Mouse (Mus musculus) embryonic fibroblast, embryonic 13.5 days (primary cell): ENCODE measurements around the gene Ager.

Experiments
- CTCF ChIP-seq: IDR thresholded peaks from 2 replicates; pipeline ENCODE4 v1.5.1; 2011; ENCODE audit warnings: mild to moderate bottlenecking, control low read depth, low read length, moderate library complexity, borderline replicate concordance; ENCODE audit not compliant: insufficient read depth
- POLR2A ChIP-seq: IDR thresholded peaks from 2 replicates; pipeline ENCODE4 v1.6.1; 2011; ENCODE audit warnings: low read depth, mild to moderate bottlenecking, control low read depth, low read length, moderate library complexity

- TF ChIP-seq CTCF (0 out of 2 replicates have a peak, but pooled peaks have one; percentile 2), POLR2A (no peak)
These were observed 3.7 kb upstream of the Ager start for GRCm38 (mm10) chr17:34593752-34594525.
